Mouse (Mus musculus) embryonic facial prominence, embryonic 14.5 days (tissue): ENCODE data around the gene Map3k6. TPM values are rescaled to one million over a fixed set of nuclear protein-coding genes. Genes with fewer than 3 reads are reported as not detected.

Experiments used
- ATAC-seq: fragments of 200-750 bp; cut with Nextera tagmentation; 2 replicates; pipeline ENCODE4 v1.8.0; 2017; ENCODE audit warnings: low read depth, moderate number of reproducible peaks, moderate TSS enrichment
- DNase-seq: peaks from one replicate; pipeline ENCODE4 v3.0.0-alpha.2; 2015; ENCODE audit warnings: low spot score
- H3K27ac ChIP-seq: fragments of 300-500 bp; sonication (generic); replicated peaks from 2 replicates; pipeline ENCODE4 v1.5.1; 2014; ENCODE audit warnings: low read depth, mild to moderate bottlenecking, low read length, moderate library complexity
- H3K27me3 ChIP-seq: fragments of 300-500 bp; sonication (generic); replicated peaks from 2 replicates; pipeline ENCODE4 v1.6.1; 2014; ENCODE audit warnings: low read length; ENCODE audit not compliant: control insufficient read depth, insufficient read depth
- H3K36me3 ChIP-seq: fragments of 300-500 bp; sonication (generic); 2 replicates; pipeline ENCODE4 v1.6.1; 2014; ENCODE audit warnings: low read length, mixed read lengths; ENCODE audit not compliant: control insufficient read depth, insufficient read depth
- H3K4me1 ChIP-seq: fragments of 300-500 bp; sonication (generic); 2 replicates; pipeline ENCODE4 v1.6.1; 2014; ENCODE audit warnings: antibody characterized with exemption, low read length; ENCODE audit not compliant: control insufficient read depth, insufficient read depth
- H3K4me2 ChIP-seq: fragments of 300-500 bp; sonication (generic); 2 replicates; pipeline ENCODE4 v1.6.1; 2014; ENCODE audit warnings: low read depth, mild to moderate bottlenecking, low read length, moderate library complexity, mixed read lengths
- H3K4me3 ChIP-seq: fragments of 300-500 bp; sonication (generic); 2 replicates; pipeline ENCODE4 v1.5.1; 2014; ENCODE audit warnings: low read depth, mild to moderate bottlenecking, low read length
- H3K9ac ChIP-seq: fragments of 300-500 bp; sonication (generic); 2 replicates; pipeline ENCODE4 v1.6.1; 2014; ENCODE audit warnings: low read depth, mild to moderate bottlenecking, low read length, moderate library complexity, mixed read lengths
- H3K9me3 ChIP-seq: fragments of 300-500 bp; sonication (generic); 2 replicates; pipeline ENCODE4 v1.6.1; 2016; ENCODE audit warnings: low read length; ENCODE audit not compliant: control insufficient read depth
- WGBS: fragments of 180-500 bp; shearing (Covaris S2); extraction: QIAGEN DNeasy Blood & Tissue Kit; methylation state at CpG from one replicate; pipeline ENCODE4 v1.1.7; 2014; 5-methylcytosine and 5-hydroxymethylcytosine counted together
- microRNA-seq: library from miRNA; unstranded; fragments of <30 nt; microRNA quantifications from one replicate; pipeline ENCODE4, GENCODE M21; 2016; ENCODE audit warnings: borderline number of aligned reads
- polyA plus RNA-seq: library from polyadenylated mRNA; unstranded; fragments of >200 nt; fragmentation: Nextera tagmentation; extraction: Ambion mirVana; gene quantifications from 2 replicates; pipeline ENCODE4 v1.2.1, GENCODE M21; 2014

Gene Map3k6
- polyA plus RNA-seq, 1 experiment from 2014 or later: 7.9 TPM

DNA sequence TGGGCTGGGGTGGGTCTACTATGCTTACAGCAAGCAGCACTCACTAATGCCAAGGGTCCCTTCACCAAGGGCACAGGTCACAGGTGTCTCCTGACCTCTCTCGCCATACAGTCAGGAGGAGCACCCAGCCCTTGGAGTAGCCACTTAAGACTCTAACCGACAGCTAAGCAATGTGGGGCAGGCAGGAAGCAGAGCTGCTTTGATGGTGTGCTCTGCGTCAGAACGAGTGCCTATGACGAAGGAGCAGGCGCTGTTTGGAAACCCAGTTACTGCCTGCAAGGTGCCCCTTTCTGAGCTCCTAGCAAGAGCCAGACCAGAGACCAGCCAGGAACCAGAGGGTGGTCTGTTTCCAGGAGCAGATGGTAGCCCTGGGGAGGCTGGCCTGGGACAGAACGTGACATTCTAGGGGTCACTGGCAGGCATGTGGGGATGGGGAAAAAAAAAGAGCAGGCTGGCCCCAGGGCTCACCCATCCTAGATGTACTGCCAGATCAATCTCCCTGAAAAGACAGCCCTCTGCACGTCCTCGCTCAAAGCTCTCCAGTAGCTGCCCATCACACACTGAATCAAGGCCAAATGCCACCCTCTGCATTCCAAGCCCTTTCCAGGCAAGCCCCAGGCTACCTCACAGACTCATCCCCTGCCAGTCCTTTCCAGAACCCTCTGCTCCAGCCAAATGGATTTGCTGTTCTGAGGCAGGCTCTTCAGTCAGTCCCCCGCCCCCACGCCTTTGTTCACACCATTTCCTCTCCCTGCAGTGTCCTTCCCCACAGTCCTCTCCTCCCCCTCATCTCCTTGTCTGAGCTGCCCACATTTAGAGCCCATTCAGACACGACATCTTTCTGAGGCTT lies 58.1 kb downstream of the Map3k6 start:
- Histone ChIP-seq H3K4me2 (no peak overlapping the region), H3K27me3 (no peaks in the 10 kb centered on the region), H3K9ac (no peak overlapping the region), H3K27ac (peak overlapping the region; percentile 65; the same call in 1 of the 2 replicates), H3K9me3 (no peaks in the 10 kb centered on the region), H3K4me1 (peaks cover under 1% of the 10 kb centered on the region; the same call in 1 of the 2 replicates), H3K36me3 (peaks cover 63% of the 10 kb centered on the region), H3K4me3 (no peak overlapping the region)
- no peak for ATAC-seq
- 33% methylated on average over 12 of the region's 12 CpGs for WGBS
- no peak for DNase-seq

DNA sequence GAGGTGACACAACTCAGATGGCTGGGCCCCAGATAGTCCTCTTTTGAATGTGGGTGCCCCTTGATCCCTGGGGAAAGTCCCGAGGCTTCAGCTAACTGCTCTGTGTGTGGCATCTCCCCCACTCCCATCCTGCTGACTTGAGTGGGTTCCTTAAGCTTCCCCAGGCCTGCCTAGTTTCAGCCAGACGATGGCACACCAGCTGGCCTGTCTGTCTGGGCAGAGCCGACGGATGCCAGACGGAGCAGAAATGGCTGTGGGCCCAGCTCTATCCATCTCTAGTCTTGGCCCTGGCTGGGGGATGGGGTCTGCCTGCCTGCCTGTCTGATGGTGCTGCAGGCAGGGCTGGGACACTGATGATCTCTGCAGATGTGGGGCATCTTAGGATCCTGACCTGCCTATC lies 59.1 kb downstream of the Map3k6 start:
- DNase-seq (no peak), ATAC-seq (no peak)
- 60% methylated on average over 5 of the region's 5 CpGs for WGBS
- Histone ChIP-seq H3K27me3 (no peaks in the 10 kb centered on the region), H3K4me3 (no peak overlapping the region), H3K27ac (no peak overlapping the region), H3K9me3 (no peaks in the 10 kb centered on the region), H3K4me2 (no peak overlapping the region), H3K9ac (no peak overlapping the region), H3K4me1 (no peaks in the 10 kb centered on the region), H3K36me3 (peaks cover 63% of the 10 kb centered on the region)

DNA sequence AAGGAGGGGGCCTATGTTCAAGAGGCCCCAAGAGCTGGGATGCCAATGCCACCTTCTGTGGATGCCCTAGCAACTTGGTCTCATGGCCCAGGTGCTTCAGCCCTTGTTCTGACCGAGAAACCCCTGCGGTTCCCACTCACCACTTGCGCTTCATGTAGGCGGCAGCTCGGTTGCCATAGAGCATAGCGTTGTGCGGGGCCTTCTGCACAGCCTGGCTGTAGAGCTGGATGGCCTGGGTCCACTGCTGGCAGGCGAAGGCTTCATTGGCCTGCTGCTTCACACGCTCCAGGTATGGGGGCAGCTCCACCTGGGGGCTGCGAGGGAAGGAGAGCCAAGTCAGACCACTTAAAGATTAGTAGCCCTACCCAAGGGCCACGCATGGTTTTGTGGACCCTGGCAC lies 59.8 kb downstream of the Map3k6 start:
- Histone ChIP-seq H3K9ac (no peak overlapping the region), H3K27me3 (no peaks in the 10 kb centered on the region), H3K4me1 (no peaks in the 10 kb centered on the region), H3K36me3 (peaks cover 58% of the 10 kb centered on the region), H3K9me3 (no peaks in the 10 kb centered on the region), H3K4me3 (no peak overlapping the region), H3K27ac (no peak overlapping the region), H3K4me2 (no peak overlapping the region)
- WGBS: 95% methylated on average over 11 of the region's 11 CpGs
- ATAC-seq (no peak), DNase-seq (no peak)

DNA sequence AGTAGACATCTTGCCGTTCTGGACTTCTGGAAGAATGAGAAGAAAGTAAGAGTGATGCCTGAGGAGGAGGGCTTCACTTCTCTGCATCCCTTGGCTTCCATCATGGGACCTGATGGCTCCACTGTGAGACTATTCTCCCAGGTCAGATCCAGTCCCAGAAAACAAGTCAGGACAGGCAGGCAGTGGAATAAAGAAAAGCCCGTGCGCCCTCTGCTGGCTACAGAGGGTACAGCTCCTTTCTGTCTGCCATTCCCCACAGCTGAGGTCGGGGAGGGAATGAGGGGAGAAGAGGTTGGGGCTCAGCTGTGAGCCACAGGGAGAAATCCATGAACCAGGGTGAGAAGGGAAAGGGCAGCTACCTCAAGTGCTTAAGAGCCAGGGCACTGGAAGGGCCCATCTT lies 61.2 kb downstream of the Map3k6 start:
- no peak overlapping the region for H3K27ac ChIP-seq

More for the DNA sequence above, 61.2 kb downstream of the Map3k6 start:
- no peaks in the 10 kb centered on the region for H3K4me1 ChIP-seq
- H3K4me2 ChIP-seq: no peak overlapping the region
- no peaks in the 10 kb centered on the region for H3K27me3 ChIP-seq
- no peak overlapping the region for H3K9ac ChIP-seq
- 28% methylated on average over 4 of the region's 4 CpGs for WGBS
- H3K9me3 ChIP-seq: no peaks in the 10 kb centered on the region
- ATAC-seq (no peak), DNase-seq (peak; percentile 48)
- no peak overlapping the region for H3K4me3 ChIP-seq
- H3K36me3 ChIP-seq: peaks cover 45% of the 10 kb centered on the region

Small RNAs within 50 kb of the gene (microRNA-seq; reads per million reads assigned to microRNA genes)
- 0.83 reads per million for gene Mir7017

Other genes starting within 250 kb of the Map3k6 start
- gene Ahdc1, start 229.6 kb upstream of the Map3k6 start, polyA plus RNA-seq: 11.0 and 11.7 TPM in 2 replicates
- 83.4 and 92.4 TPM in 2 replicates for gene Wasf2, start 110.3 kb upstream of the Map3k6 start, polyA plus RNA-seq
- 2.5 and 3.8 TPM in 2 replicates for gene Cd164l2, start 28.7 kb upstream of the Map3k6 start, polyA plus RNA-seq
- 0.18 and 0.19 TPM in 2 replicates for gene Gpr3, start 28.3 kb upstream of the Map3k6 start, polyA plus RNA-seq
- 11.0 and 11.5 TPM in 2 replicates for gene Sytl1, start 22.3 kb downstream of the Map3k6 start, polyA plus RNA-seq
- gene Tmem222, start 37.0 kb downstream of the Map3k6 start, polyA plus RNA-seq: 68.3 and 80.7 TPM in 2 replicates
- gene Wdtc1, start 112.7 kb downstream of the Map3k6 start, polyA plus RNA-seq: 17.4 and 17.6 TPM in 2 replicates
- 9.2 and 11.0 TPM in 2 replicates for gene Slc9a1, start 128.9 kb downstream of the Map3k6 start, polyA plus RNA-seq
- gene Tent5b, start 239.3 kb downstream of the Map3k6 start, polyA plus RNA-seq: 1.4 and 2.8 TPM in 2 replicates